Comparison of ENCODE assay signal across 10 mouse cellular contexts in the genomic region with DNA sequence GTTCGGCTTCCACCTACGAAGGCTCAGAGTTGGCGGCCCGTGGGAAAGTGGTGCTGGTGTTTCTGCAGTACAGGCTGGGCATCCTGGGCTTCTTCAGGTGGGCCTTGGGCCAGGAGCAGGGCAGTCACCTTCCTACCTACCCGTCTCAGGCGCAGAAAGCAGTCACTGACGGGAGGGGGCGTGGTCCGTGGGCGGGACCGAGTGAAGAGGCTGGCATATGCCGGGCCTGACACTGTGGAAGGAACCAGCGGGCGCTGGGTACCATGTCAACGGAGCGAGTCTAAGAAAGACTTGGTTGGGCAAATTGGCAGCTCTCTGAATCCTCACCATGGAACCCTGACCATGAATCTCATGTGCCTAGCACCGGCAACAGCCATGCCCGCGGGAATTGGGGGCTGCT. TPM values are rescaled to one million over a fixed set of nuclear protein-coding genes. Genes with fewer than 3 reads are reported as not detected.
DNase-seq lines count a peak whose midpoint lies in the region; ATAC-seq and TF ChIP-seq lines count a peak whose summit lies in the region.
"Had no signal": no experiment of that assay in that cellular context is flagged by ENCODE, and none has a peak within 500 bp of the region (broad histone marks: within the 10 kb centered on the region; RNA-seq: fewer than 3 reads in every experiment).

No protein-coding gene starts in this region.

- TF ChIP-seq CTCF in kidney, postnatal 0 days (IDR thresholded peaks at IDR 0.05; ENCODE audit: low read depth), result no peak
- TF ChIP-seq CTCF in kidney, adult 2 months (conservative IDR thresholded peaks at IDR 0.05; ENCODE audit: insufficient read depth, insufficient read length, low read depth, low read length), result no peak
- TF ChIP-seq CTCF in hindbrain, postnatal 0 days (IDR thresholded peaks at IDR 0.05; ENCODE audit: low read depth), result no peak

- peak overlapping the region; percentile 11; the same call in 1 of the 2 replicates for H3K4me2 ChIP-seq in kidney, postnatal 0 days (ENCODE audit: low read length)
- 0 out of 2 replicates have a peak overlapping the region, but pooled peaks have one; percentile 13 for H3K4me2 ChIP-seq in hindbrain, postnatal 0 days (ENCODE audit: low read depth, low read length)

- no peaks in the 10 kb centered on the region for H3K36me3 ChIP-seq in kidney, postnatal 0 days (ENCODE audit: insufficient read depth, low read length)
- H3K36me3 ChIP-seq in kidney, adult 2 months (ENCODE audit: control insufficient read depth, insufficient read depth, low read length), result no peaks in the 10 kb centered on the region
- H3K36me3 ChIP-seq in hindbrain, postnatal 0 days (ENCODE audit: insufficient read depth, low read length), result no peaks in the 10 kb centered on the region

- 35% methylated on average over 19 of the region's 19 CpGs for WGBS in kidney, postnatal 0 days
- 32% methylated on average over 19 of the region's 19 CpGs for WGBS in kidney, adult 2 months
- 32% methylated on average over 19 of the region's 19 CpGs for WGBS in hindbrain, postnatal 0 days

- H3K4me3 ChIP-seq in kidney, postnatal 0 days (replicated peaks; ENCODE audit: low read depth, low read length), result no peak overlapping the region
- no peak overlapping the region for H3K4me3 ChIP-seq in kidney, adult 2 months (ENCODE audit: insufficient read depth, low read depth, low read length)
- no peak overlapping the region for H3K4me3 ChIP-seq in hindbrain, postnatal 0 days (ENCODE audit: low read length)

- no peaks in the 10 kb centered on the region for H3K27me3 ChIP-seq in kidney, postnatal 0 days (ENCODE audit: insufficient read depth, low read length)
- no peaks in the 10 kb centered on the region for H3K27me3 ChIP-seq in kidney, adult 2 months (replicated peaks; ENCODE audit: control insufficient read depth, insufficient read depth, low read length)
- no peaks in the 10 kb centered on the region for H3K27me3 ChIP-seq in hindbrain, postnatal 0 days (ENCODE audit: insufficient read depth, low read length)

- H3K27ac ChIP-seq in kidney, postnatal 0 days, result no peak overlapping the region
- H3K27ac ChIP-seq in kidney, adult 2 months (ENCODE audit: insufficient read depth, low read depth, low read length), result no peak overlapping the region
- H3K27ac ChIP-seq in hindbrain, postnatal 0 days, result no peak overlapping the region

- no peaks in the 10 kb centered on the region for H3K4me1 ChIP-seq in kidney, postnatal 0 days (replicated peaks; ENCODE audit: insufficient read depth, low read length)
- H3K4me1 ChIP-seq in kidney, adult 2 months (ENCODE audit: control insufficient read depth, insufficient read depth, low read length), result no peaks in the 10 kb centered on the region
- no peaks in the 10 kb centered on the region for H3K4me1 ChIP-seq in hindbrain, postnatal 0 days (ENCODE audit: insufficient read depth, low read length)

- no peak overlapping the region for H3K9ac ChIP-seq in kidney, postnatal 0 days (ENCODE audit: low read depth, low read length)
- H3K9ac ChIP-seq in hindbrain, postnatal 0 days (replicated peaks; ENCODE audit: low read length), result no peak overlapping the region

- no peak for ATAC-seq in kidney, postnatal 0 days (replicated peaks; ENCODE audit: low FRiP score, low read depth)
- no peak for ATAC-seq in hindbrain, postnatal 0 days
- peak; percentile 69 for ATAC-seq in megakaryocyte-erythroid progenitor cell, adult 5-6 weeks (replicated peaks; ENCODE audit: low FRiP score, low TSS enrichment, poor library complexity, severe bottlenecking)

- DNase-seq in adrenal gland, adult 2 months, result peak; percentile 30
- no peak for DNase-seq in adrenal gland, postnatal 4 days (ENCODE audit: low spot score in 2 of 2)
- no peak for DNase-seq in kidney, postnatal 0 days (ENCODE audit: low spot score)
- DNase-seq in kidney, adult 2 months, result no peak
- peak; percentile 9 for DNase-seq in hindbrain, postnatal 0 days (ENCODE audit: low spot score)
- no peak for DNase-seq in left cerebral cortex, postnatal 36 days (ENCODE audit: low spot score in 2 of 2)
- DNase-seq in frontal cortex, postnatal 10 days (ENCODE audit: low spot score in 2 of 2), result no peak
- DNase-seq: gastrocnemius, postnatal 36 days had no signal

- H3K9me3 ChIP-seq in kidney, postnatal 0 days (replicated peaks; ENCODE audit: low read length), result no peaks in the 10 kb centered on the region
- H3K9me3 ChIP-seq in hindbrain, postnatal 0 days (ENCODE audit: low read length), result no peaks in the 10 kb centered on the region

- intact Hi-C loops in left cerebral cortex, postnatal 36 days (cut with DNase I), result no loop called here

- no peak for TF ChIP-seq POLR2A in kidney, adult 2 months (IDR thresholded peaks at IDR 0.05; ENCODE audit: low read depth, low read length)

RNA-seq across cellular contexts. Expression of a gene that starts 10.8 kb away (rescaled TPM):
- total RNA-seq in adrenal gland, adult 2 months (2021), result under 1 TPM in 1 of 2 experiments, not detected in 1; 0.12 TPM
- 0.11 and 0.18 TPM in 2 replicates for polyA plus RNA-seq in adrenal gland, adult 2 months (2012; rRNA removed)
- not detected for total RNA-seq in adrenal gland, postnatal 4 days (2021)
- polyA plus RNA-seq in kidney, postnatal 0 days (2015; fragmentation: Nextera tagmentation; extraction: Ambion mirVana), result not detected in 2 replicates
- 0.03 TPM in 1 of 2 replicates, not detected in the other for polyA plus RNA-seq in kidney, adult 2 months (2012; rRNA removed)
- 0.10 TPM in 1 of 2 replicates, not detected in the other for total RNA-seq in hindbrain, postnatal 0 days (2014; rRNA removed)
- 0.16 TPM in 1 of 2 replicates, not detected in the other for polyA plus RNA-seq in hindbrain, postnatal 0 days (2015; fragmentation: Nextera tagmentation; extraction: Ambion mirVana)
- total RNA-seq in megakaryocyte-erythroid progenitor cell, adult 5-6 weeks (2014; fragmentation: Nextera tagmentation), result not detected in 2 replicates
- not detected in 2 replicates for total RNA-seq in megakaryocyte-erythroid progenitor cell, adult 5-6 weeks (2017)
- total RNA-seq in left cerebral cortex, postnatal 36 days (2021), result not detected
- total RNA-seq: gastrocnemius, postnatal 36 days; left cerebral cortex, postnatal 25 days had no signal

RNA-seq across cellular contexts. Expression of a gene that starts 28.1 kb away (rescaled TPM):
- 10 to 100 TPM; 68.2 to 80.0 TPM for total RNA-seq in adrenal gland, adult 2 months (2021)
- polyA plus RNA-seq in adrenal gland, adult 2 months (2012; rRNA removed), result 9.3 and 14.3 TPM in 2 replicates
- total RNA-seq in adrenal gland, postnatal 4 days (2021), result 10 to 100 TPM; 66.4 to 70.2 TPM
- 59.6 and 59.7 TPM in 2 replicates for polyA plus RNA-seq in kidney, postnatal 0 days (2015; fragmentation: Nextera tagmentation; extraction: Ambion mirVana)
- 4.4 and 6.1 TPM in 2 replicates for polyA plus RNA-seq in kidney, adult 2 months (2012; rRNA removed)
- total RNA-seq in hindbrain, postnatal 0 days (2014; rRNA removed), result 45.1 and 54.3 TPM in 2 replicates
- 27.8 and 30.5 TPM in 2 replicates for polyA plus RNA-seq in hindbrain, postnatal 0 days (2015; fragmentation: Nextera tagmentation; extraction: Ambion mirVana)
- total RNA-seq in megakaryocyte-erythroid progenitor cell, adult 5-6 weeks (2014; fragmentation: Nextera tagmentation), result 29.5 and 34.0 TPM in 2 replicates
- 48.2 and 98.0 TPM in 2 replicates for total RNA-seq in megakaryocyte-erythroid progenitor cell, adult 5-6 weeks (2017)
- 10 to 100 TPM; 21.4 to 24.1 TPM for total RNA-seq in left cerebral cortex, postnatal 36 days (2021)

RNA-seq across cellular contexts. Expression of a gene that starts 58.8 kb away (rescaled TPM):
- total RNA-seq in adrenal gland, adult 2 months (2021), result 1 to 10 TPM in 1 of 2 experiments, not detected in 1; 2.0 TPM
- not detected in 2 replicates for polyA plus RNA-seq in adrenal gland, adult 2 months (2012; rRNA removed)
- not detected for total RNA-seq in adrenal gland, postnatal 4 days (2021)
- not detected in 2 replicates for polyA plus RNA-seq in kidney, postnatal 0 days (2015; fragmentation: Nextera tagmentation; extraction: Ambion mirVana)
- 0.08 TPM in 1 of 2 replicates, not detected in the other for polyA plus RNA-seq in kidney, adult 2 months (2012; rRNA removed)
- total RNA-seq in hindbrain, postnatal 0 days (2014; rRNA removed), result not detected in 2 replicates
- not detected in 2 replicates for polyA plus RNA-seq in hindbrain, postnatal 0 days (2015; fragmentation: Nextera tagmentation; extraction: Ambion mirVana)
- not detected in 2 replicates for total RNA-seq in megakaryocyte-erythroid progenitor cell, adult 5-6 weeks (2014; fragmentation: Nextera tagmentation)
- total RNA-seq in megakaryocyte-erythroid progenitor cell, adult 5-6 weeks (2017), result not detected in 2 replicates
- not detected for total RNA-seq in left cerebral cortex, postnatal 36 days (2021)
- total RNA-seq: gastrocnemius, postnatal 36 days; left cerebral cortex, postnatal 25 days had no signal

Comparison
In these comparisons a context has a peak if more than half of its experiments do, and no peak if none do; other contexts are left out.
1. DNase-seq: peak in adrenal gland, adult 2 months (single experiment) and hindbrain, postnatal 0 days (single experiment); none in adrenal gland, postnatal 4 days (0 of 2), kidney, postnatal 0 days (single experiment), kidney, adult 2 months (single experiment), left cerebral cortex, postnatal 36 days (0 of 2) and frontal cortex, postnatal 10 days (0 of 2).